Mouse (Mus musculus) frontal cortex, adult 2 months (tissue): ENCODE measurements around the gene Tktl1. TPM values are rescaled to one million over a fixed set of nuclear protein-coding genes. Genes with fewer than 3 reads are reported as not detected.

Experiments
- DNase-seq, 2 experiments: peaks; one replicate each; pipeline ENCODE4 v3.0.0; 2022; ENCODE audit warnings: low spot score in 1 of 2; ENCODE audit errors: extremely low spot score in 1 of 2
- polyA plus RNA-seq: library from polyadenylated mRNA; depleted of rRNA; stranded (reverse); fragments of >200 nt; gene quantifications from 2 replicates; pipeline ENCODE4 v1.2.3, GENCODE M21; 2012; rRNA removed

The Tktl1 gene
- polyA plus RNA-seq, 1 experiment = 0.04 TPM

DNA sequence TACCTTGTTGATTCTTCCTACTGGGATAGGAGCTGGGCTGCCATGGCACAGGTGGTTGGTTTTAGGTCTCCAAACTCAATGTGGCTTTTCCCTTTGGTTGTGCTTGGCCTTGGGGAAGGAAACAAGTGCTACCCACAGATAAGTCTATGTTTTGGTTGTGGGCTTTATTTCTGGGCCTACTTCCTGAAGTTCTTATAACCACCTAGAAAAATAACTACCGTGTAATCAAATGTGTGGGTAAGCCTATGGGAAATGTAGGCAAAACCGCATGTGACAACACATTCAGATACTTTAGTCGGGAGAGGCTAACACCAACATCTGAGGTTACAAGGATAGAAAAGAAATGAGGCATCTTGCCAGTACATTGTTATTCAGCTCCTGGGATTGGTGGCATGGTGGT is 80.7 kb downstream of the Tktl1 start:
- DNase-seq = no peak

Other genes starting within 250 kb of the Tktl1 start
- 9.2 and 10.0 TPM in 2 replicates for gene Renbp, start 246.4 kb upstream of the Tktl1 start, polyA plus RNA-seq
- 41.1 and 44.0 TPM in 2 replicates for gene Hcfc1, start 210.9 kb upstream of the Tktl1 start, polyA plus RNA-seq
- 91.0 and 101 TPM in 2 replicates for gene Irak1, start 153.3 kb upstream of the Tktl1 start, polyA plus RNA-seq
- 0.25 and 0.32 TPM in 2 replicates for gene Opn1mw, start 49.8 kb upstream of the Tktl1 start, polyA plus RNA-seq
- 29.7 and 30.6 TPM in 2 replicates for gene Mecp2, start 41.9 kb upstream of the Tktl1 start, polyA plus RNA-seq
- not detected in 2 replicates for gene Tex28, start 9.4 kb upstream of the Tktl1 start, polyA plus RNA-seq
- gene Flna, start 72.6 kb downstream of the Tktl1 start, polyA plus RNA-seq = 131 and 166 TPM in 2 replicates
- gene Emd, start 77.4 kb downstream of the Tktl1 start, polyA plus RNA-seq = 45.2 and 45.8 TPM in 2 replicates
- gene Rpl10, start 93.6 kb downstream of the Tktl1 start, polyA plus RNA-seq = 698 and 796 TPM in 2 replicates
- 95.1 and 109 TPM in 2 replicates for gene Taz, start 104.7 kb downstream of the Tktl1 start, polyA plus RNA-seq
- 3.7 and 4.8 TPM in 2 replicates for gene Dnase1l1, start 105.1 kb downstream of the Tktl1 start, polyA plus RNA-seq
- gene Atp6ap1, start 119.8 kb downstream of the Tktl1 start, polyA plus RNA-seq = 465 and 472 TPM in 2 replicates
- gene Gdi1, start 127.7 kb downstream of the Tktl1 start, polyA plus RNA-seq = 923 and 1,152 TPM in 2 replicates
- 46.8 and 58.9 TPM in 2 replicates for gene Fam50a, start 135.8 kb downstream of the Tktl1 start, polyA plus RNA-seq
- gene Plxna3, start 151.8 kb downstream of the Tktl1 start, polyA plus RNA-seq = 55.4 and 59.9 TPM in 2 replicates
- 57.1 and 65.1 TPM in 2 replicates for gene Lage3, start 176.4 kb downstream of the Tktl1 start, polyA plus RNA-seq
- gene Ubl4a, start 196.0 kb downstream of the Tktl1 start, polyA plus RNA-seq = 68.4 and 73.3 TPM in 2 replicates
- gene Slc10a3, start 196.1 kb downstream of the Tktl1 start, polyA plus RNA-seq = 4.3 and 4.8 TPM in 2 replicates
- gene Fam3a, start 216.0 kb downstream of the Tktl1 start, polyA plus RNA-seq = 33.8 and 33.9 TPM in 2 replicates
- 20.5 and 21.4 TPM in 2 replicates for gene Ikbkg, start 216.0 kb downstream of the Tktl1 start, polyA plus RNA-seq